Mouse (Mus musculus) forebrain, embryonic 10.5 days (tissue): ENCODE measurements around the gene Tmem198. TPM values are rescaled to one million over a fixed set of nuclear protein-coding genes. Genes with fewer than 3 reads are reported as not detected.

Experiments used
- DNase-seq: peaks from one replicate; pipeline ENCODE4 v3.0.0-alpha.2; 2017; ENCODE audit warnings: low spot score; ENCODE audit errors: extremely low spot score
- H3K27ac ChIP-seq: fragments of 300-500 bp; sonication (generic); 2 replicates; pipeline ENCODE4 v1.5.1; 2016; ENCODE audit warnings: mild to moderate bottlenecking
- H3K27me3 ChIP-seq: fragments of 300-500 bp; sonication (generic); 2 replicates; pipeline ENCODE4 v1.6.1; 2016; ENCODE audit warnings: mild to moderate bottlenecking; ENCODE audit not compliant: poor library complexity, severe bottlenecking
- H3K36me3 ChIP-seq: fragments of 300-500 bp; sonication (generic); replicated peaks from 2 replicates; pipeline ENCODE4 v1.6.1; 2016; ENCODE audit warnings: mild to moderate bottlenecking, moderate library complexity
- H3K4me1 ChIP-seq: fragments of 300-500 bp; sonication (generic); 2 replicates; pipeline ENCODE4 v1.6.1; 2016
- H3K4me3 ChIP-seq: fragments of 300-500 bp; sonication (generic); 2 replicates; pipeline ENCODE4 v1.5.1; 2016; ENCODE audit warnings: mild to moderate bottlenecking, moderate library complexity
- H3K9me3 ChIP-seq: fragments of 300-500 bp; sonication (generic); 2 replicates; pipeline ENCODE4 v1.6.1; 2016; ENCODE audit warnings: mild to moderate bottlenecking, moderate library complexity
- WGBS: fragments of 180-500 bp; shearing (Covaris S2); methylation state at CpG from one replicate; pipeline ENCODE4 v1.1.7; 2016; 5-methylcytosine and 5-hydroxymethylcytosine counted together
- polyA plus RNA-seq: library from polyadenylated mRNA; unstranded; fragments of >200 nt; fragmentation: Nextera tagmentation; extraction: Ambion mirVana; gene quantifications from 2 replicates; pipeline ENCODE4 v1.2.1, GENCODE M21; 2016

The Tmem198 gene
- polyA plus RNA-seq, 1 experiment from 2014 or later = 6.1 TPM

DNA sequence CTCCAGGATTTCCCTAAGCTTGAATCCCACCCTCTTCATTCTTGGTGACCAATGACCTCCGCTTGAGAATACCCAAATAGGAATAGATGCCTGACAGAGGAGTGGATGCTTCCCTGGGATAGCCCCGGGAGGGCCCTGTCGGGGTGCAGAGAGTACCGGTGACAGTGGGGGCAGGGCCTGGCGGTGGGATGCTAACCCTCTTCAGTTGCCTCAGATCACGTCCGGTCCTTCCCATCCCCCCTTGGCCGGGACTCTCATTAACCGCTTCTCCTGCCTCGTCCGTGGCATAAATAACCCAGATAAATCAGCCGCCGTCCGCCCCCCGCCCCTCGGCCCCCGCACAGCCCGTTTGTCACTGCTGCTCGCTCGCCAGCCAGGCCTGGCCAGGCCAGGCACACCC, 32.7 kb upstream of the Tmem198 start:
- peaks cover 100% of the 10 kb centered on the region for H3K4me1 ChIP-seq
- peak overlapping the region; percentile 80 for H3K27ac ChIP-seq
- peaks cover 99% of the 10 kb centered on the region for H3K27me3 ChIP-seq
- no peaks in the 10 kb centered on the region for H3K9me3 ChIP-seq
- H3K36me3 ChIP-seq = peaks cover 8% of the 10 kb centered on the region; the same call in 1 of the 2 replicates
- DNase-seq = peak; percentile 46
- 2% methylated on average over 20 of the region's 20 CpGs for WGBS
- H3K4me3 ChIP-seq = peak overlapping the region; percentile 47

GRCm38 (mm10) chr1:75447265-75448051, 31.9 kb upstream of the Tmem198 start:
- H3K4me3 ChIP-seq = peak overlapping the region; percentile 47
- peak overlapping the region; percentile 80 for H3K27ac ChIP-seq
- peaks cover 100% of the 10 kb centered on the region for H3K4me1 ChIP-seq
- peak; percentile 45 for DNase-seq
- WGBS = 1% methylated on average over 10 of the region's 10 CpGs
- 0 out of 2 replicates have a peak, but pooled peaks cover 1% of the 10 kb centered on the region for H3K36me3 ChIP-seq
- H3K27me3 ChIP-seq = peaks cover 100% of the 10 kb centered on the region
- H3K9me3 ChIP-seq = no peaks in the 10 kb centered on the region

DNA sequence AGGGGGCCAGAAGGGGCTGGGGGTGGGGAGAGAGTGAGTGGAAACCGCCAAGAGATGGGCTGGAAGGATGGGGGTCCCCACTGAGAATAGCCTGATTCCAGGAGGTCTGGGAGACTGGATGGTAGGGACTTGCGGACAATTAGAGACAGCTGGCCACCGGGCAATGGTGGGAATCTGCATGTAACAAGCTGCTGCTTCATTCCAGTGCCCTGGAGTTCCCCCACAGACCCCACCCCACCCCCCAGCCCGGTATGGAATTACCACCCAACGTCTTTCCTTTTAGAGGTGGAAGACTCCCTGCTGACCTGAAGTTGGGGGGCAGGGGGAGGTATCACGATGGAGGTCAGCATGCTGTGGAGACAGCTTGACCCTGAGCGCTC, 31.3 kb upstream of the Tmem198 start:
- H3K4me1 ChIP-seq = peaks cover 100% of the 10 kb centered on the region
- WGBS = 0% methylated on average over 7 of the region's 7 CpGs
- no peaks in the 10 kb centered on the region for H3K36me3 ChIP-seq
- H3K27me3 ChIP-seq = peaks cover 100% of the 10 kb centered on the region
- peak overlapping the region; percentile 33 for H3K4me3 ChIP-seq
- H3K27ac ChIP-seq = peak overlapping the region; percentile 80
- DNase-seq = no peak
- no peaks in the 10 kb centered on the region for H3K9me3 ChIP-seq

- Histone ChIP-seq H3K27ac (peak overlapping the region; percentile 80), H3K27me3 (peaks cover 100% of the 10 kb centered on the region)
- 0% methylated on average over 14 of the region's 14 CpGs for WGBS
Measured at GRCm38 (mm10) chr1:75448937-75449336, 30.4 kb upstream of the Tmem198 start.

DNA sequence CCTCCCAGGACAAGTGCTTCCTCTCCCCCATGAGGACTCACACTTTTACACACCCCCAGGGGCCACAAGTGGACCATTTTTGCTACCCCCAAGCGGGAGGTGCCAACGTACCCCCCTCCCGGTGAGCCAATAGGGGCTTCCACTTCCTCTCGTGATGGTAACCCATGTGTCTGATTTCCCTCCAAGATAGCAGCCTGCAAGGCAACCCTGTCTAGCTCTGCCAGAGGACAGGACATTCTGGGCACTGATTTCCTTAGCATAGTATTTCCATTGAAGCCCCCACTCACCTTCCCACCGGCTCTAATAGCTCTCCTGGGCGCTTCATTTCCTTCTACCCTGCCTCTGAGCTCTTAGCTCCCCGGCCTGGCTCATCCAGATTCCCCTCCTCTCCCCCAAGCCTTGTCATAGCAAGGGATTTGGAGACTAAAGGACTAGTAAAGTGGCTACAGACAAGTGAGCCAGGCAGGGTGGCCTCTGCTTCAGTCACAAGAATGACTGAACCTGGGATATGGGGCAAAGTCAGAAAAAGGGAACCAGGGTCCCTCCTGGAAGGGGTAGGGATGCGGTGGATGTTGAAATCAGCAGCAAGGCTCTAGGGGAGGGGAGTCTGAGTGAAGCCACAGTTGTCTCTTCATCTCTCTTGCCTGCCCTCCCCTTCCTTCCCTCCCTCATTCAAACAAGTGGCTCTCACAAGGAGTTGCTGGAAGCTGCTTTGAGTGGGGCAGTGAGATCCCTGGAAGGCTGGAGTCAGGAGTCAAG, 29.8 kb upstream of the Tmem198 start:
- Histone ChIP-seq H3K36me3 (no peaks in the 10 kb centered on the region), H3K4me1 (peaks cover 100% of the 10 kb centered on the region), H3K9me3 (no peaks in the 10 kb centered on the region), H3K27ac (peak overlapping the region; percentile 80), H3K27me3 (peaks cover 100% of the 10 kb centered on the region), H3K4me3 (peak overlapping the region; percentile 46)
- 4% methylated on average over 8 of the region's 8 CpGs for WGBS
- no peak for DNase-seq

More at GRCm38 (mm10) chr1:75448937-75449336, 30.4 kb upstream of the Tmem198 start:
- H3K4me1 ChIP-seq = peaks cover 100% of the 10 kb centered on the region
- H3K36me3 ChIP-seq = no peaks in the 10 kb centered on the region
- H3K9me3 ChIP-seq = no peaks in the 10 kb centered on the region
- DNase-seq = no peak
- H3K4me3 ChIP-seq = peak overlapping the region; percentile 19; the same call in 1 of the 2 replicates

DNA sequence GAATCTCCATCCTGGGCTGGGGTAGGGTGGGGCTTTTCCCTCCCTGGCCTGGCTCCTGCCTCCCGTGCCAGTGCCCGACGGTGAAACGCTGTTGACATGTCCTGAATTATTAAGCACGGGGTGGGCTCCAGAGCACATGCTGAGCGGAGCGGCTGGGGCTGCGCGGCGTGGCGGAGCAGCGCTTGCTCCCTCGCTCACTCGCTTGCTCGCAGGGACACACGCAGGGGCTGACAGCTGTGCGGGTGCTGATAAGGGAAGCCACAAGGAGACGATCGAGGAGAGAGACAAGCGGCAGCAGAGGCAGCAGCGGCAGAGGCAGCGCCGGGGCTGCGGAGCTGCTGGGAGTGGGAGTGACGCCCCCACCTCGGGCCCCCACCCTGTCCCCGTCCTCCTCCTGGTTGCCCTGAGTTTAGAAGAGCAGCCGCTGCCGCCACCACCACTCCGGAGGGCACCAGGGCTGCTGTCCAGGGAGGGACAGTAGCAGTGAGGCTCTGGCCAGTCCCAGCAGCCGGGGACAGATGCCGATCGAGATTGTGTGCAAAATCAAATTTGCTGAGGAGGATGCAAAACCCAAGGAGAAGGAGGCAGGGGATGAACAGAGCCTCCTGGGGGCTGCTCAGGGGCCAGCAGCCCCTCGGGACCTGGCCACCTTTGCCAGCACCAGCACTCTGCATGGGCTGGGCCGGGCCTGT, 28.9 kb upstream of the Tmem198 start, which contains the start of gene Asic4:
TSS of gene Asic4 (plus strand) at position 123 of the 692 bp plus-strand sequence.
- peak; percentile 40 for DNase-seq

GRCm38 (mm10) chr1:75451900-75452299, 27.4 kb upstream of the Tmem198 start:
- 0 out of 2 replicates have a peak overlapping the region, but pooled peaks have one; percentile 80 for H3K27ac ChIP-seq
- H3K4me3 ChIP-seq = no peak overlapping the region
- peaks cover 98% of the 10 kb centered on the region for H3K4me1 ChIP-seq

More for the DNA sequence above, 28.9 kb upstream of the Tmem198 start, which contains the start of gene Asic4:
- Histone ChIP-seq H3K36me3 (no peaks in the 10 kb centered on the region), H3K27me3 (peaks cover 98% of the 10 kb centered on the region), H3K4me3 (peak within 1 kb of the TSS; percentile 46), H3K27ac (peak within 1 kb of the TSS; percentile 80), H3K9me3 (no peaks in the 10 kb centered on the region), H3K4me1 (peaks cover 98% of the 10 kb centered on the region)
- WGBS = under 1% methylated on average over 35 of the region's 35 CpGs

DNA sequence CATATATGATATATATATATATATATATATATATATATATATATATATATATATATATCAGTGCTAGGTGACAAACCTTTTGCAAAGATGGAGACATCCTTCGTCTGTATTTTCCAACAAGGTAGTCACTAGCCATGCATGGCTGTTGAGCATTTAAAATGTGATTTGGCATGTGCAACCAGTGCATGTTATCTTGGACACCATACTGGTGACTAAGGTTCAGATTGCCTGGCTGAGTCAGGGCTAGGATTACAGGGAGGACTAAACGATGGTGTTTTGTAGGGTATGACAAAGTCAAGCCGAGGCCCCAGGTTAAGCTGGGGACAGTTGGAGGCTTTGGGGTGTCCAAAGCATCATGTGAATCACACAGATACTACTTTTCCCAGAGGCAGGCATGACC, 23.9 kb upstream of the Tmem198 start:
- WGBS = 70% methylated on average over 3 of the region's 3 CpGs
- no peak overlapping the region for H3K4me3 ChIP-seq
- H3K9me3 ChIP-seq = no peaks in the 10 kb centered on the region
- H3K4me1 ChIP-seq = peaks cover 89% of the 10 kb centered on the region
- peak overlapping the region; percentile 71; the same call in 1 of the 2 replicates for H3K27ac ChIP-seq
- H3K27me3 ChIP-seq = peaks cover 98% of the 10 kb centered on the region
- DNase-seq = no peak
- H3K36me3 ChIP-seq = no peaks in the 10 kb centered on the region

More at GRCm38 (mm10) chr1:75451900-75452299, 27.4 kb upstream of the Tmem198 start:
- no peaks in the 10 kb centered on the region for H3K36me3 ChIP-seq
- 60% methylated on average over 5 of the region's 5 CpGs for WGBS
- no peaks in the 10 kb centered on the region for H3K9me3 ChIP-seq
- H3K27me3 ChIP-seq = peaks cover 98% of the 10 kb centered on the region
- no peak for DNase-seq

DNA sequence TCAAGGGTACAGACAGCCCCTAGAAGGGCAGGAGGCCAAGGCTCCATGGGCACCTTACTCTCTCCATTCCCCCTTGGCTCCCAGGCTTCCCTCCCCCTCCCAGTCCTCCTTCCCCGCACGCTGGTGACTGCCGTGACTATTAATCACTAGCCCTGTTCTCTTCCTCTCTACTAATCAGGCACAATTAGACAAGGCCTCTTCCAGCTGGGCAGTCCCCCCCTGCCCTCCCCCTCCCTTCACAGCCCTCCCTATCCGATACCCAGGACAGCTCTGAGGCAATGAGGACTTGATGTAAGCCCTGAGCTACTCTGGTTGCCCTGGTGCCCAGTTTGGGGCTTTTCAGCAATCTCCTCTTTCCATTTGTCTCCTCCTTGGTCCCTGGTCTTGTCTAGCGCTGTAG, 23.4 kb upstream of the Tmem198 start:
- no peak for DNase-seq
- WGBS = 22% methylated on average over 5 of the region's 5 CpGs
- Histone ChIP-seq H3K4me3 (no peak overlapping the region), H3K36me3 (no peaks in the 10 kb centered on the region), H3K4me1 (peaks cover 84% of the 10 kb centered on the region), H3K9me3 (no peaks in the 10 kb centered on the region), H3K27me3 (peaks cover 98% of the 10 kb centered on the region), H3K27ac (peak overlapping the region; percentile 71)

DNA sequence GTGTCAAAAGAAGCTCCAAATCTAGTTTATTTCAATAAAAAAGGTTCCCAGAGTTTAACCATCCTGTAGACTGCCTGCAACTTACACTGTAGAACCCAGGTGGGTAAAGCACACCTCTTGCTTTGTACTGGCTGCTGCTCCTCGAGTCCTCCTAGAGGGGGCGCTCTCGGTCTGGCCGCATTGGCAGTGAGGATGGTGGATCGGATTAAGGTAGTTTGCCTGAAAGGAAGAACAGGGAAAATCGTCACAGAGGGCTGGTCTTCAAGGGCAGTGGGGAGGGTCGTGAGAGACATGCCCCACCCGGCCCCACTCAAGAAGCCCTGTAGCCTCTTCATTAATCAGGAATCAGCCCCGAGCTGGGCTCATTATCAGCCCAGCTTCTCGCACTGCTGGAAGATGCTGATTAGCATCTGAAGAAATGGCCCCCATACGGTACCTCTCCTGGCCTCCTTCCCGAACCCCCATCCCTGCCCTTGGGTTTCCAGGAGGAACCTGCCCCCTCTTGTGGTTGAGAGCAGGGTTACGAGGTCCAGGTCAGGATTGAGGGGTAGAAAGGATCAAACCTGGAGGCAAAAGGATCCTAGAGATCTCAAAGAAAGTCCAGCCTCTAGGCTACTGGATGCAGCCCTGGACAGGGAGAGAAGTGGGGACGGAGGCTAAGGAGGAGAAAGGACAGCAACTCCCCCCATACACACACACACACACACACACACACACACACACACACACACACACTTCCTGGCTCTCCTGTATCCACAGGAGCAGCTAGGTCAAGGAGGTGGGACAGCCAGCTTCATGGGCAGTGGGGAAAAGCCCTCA, 22.4 kb upstream of the Tmem198 start:
- no peak overlapping the region; the same call in 1 of the 2 replicates for H3K4me3 ChIP-seq
- peaks cover 74% of the 10 kb centered on the region for H3K4me1 ChIP-seq
- peaks cover 98% of the 10 kb centered on the region for H3K27me3 ChIP-seq
- WGBS = 7% methylated on average over 14 of the region's 14 CpGs
- H3K27ac ChIP-seq = peak overlapping the region; percentile 85
- no peaks in the 10 kb centered on the region for H3K36me3 ChIP-seq
- DNase-seq = peak; percentile 56
- no peaks in the 10 kb centered on the region for H3K9me3 ChIP-seq

DNA sequence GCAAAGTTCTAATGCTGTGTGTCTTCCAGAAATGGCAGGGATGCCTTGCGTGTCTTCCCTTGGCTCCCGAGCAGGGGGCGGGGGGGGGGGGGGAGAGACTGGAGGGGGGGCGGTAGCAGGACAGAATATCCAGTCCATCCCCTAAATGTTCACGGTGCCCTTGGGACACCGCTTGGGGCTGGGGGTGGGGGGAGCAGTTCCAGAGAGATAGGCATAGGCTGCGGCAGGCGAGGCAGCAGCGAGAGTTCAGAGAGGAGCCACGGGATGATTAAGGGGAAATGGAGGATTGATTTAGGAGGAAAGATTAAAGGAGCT, 21.7 kb upstream of the Tmem198 start:
- peak overlapping the region; percentile 50 for H3K4me3 ChIP-seq
- peaks cover 98% of the 10 kb centered on the region for H3K27me3 ChIP-seq
- H3K36me3 ChIP-seq = no peaks in the 10 kb centered on the region
- WGBS = under 1% methylated on average over 9 of the region's 10 CpGs
- H3K9me3 ChIP-seq = no peaks in the 10 kb centered on the region
- peak overlapping the region; percentile 85 for H3K27ac ChIP-seq
- peaks cover 70% of the 10 kb centered on the region for H3K4me1 ChIP-seq
- no peak for DNase-seq
